Mouse (Mus musculus) bone marrow, adult 2 months (tissue): ENCODE data around the gene Sec14l5. TPM values are rescaled to one million over a fixed set of nuclear protein-coding genes. Genes with fewer than 3 reads are reported as not detected.
"Not testable (repeated sequence)": the region's sequence is repeated elsewhere in the genome, so short reads cannot be mapped to it uniquely, and the experiment has no call there.

Source experiments
- H3K27ac ChIP-seq: fragments of 200-500 bp; 2 replicates; pipeline ENCODE4 v1.5.1; 2012; ENCODE audit warnings: low read depth, mild to moderate bottlenecking, control low read depth, inconsistent platforms, low read length; ENCODE audit not compliant: control insufficient read depth, poor library complexity, insufficient read depth
- H3K4me1 ChIP-seq: fragments of 200-500 bp; 2 replicates; pipeline ENCODE4 v1.6.1; 2011; ENCODE audit warnings: low read length; ENCODE audit not compliant: control insufficient read depth, insufficient read depth
- H3K4me3 ChIP-seq: fragments of 200-500 bp; replicated peaks from 2 replicates; pipeline ENCODE3; 2011; ENCODE audit warnings: mild to moderate bottlenecking, low read depth, low read length, control low read depth; ENCODE audit not compliant: control insufficient read depth
- CTCF ChIP-seq: fragments of 200-500 bp; IDR thresholded peaks from 2 replicates; pipeline ENCODE4 v1.5.1; 2011; ENCODE audit warnings: low read length, control low read depth; ENCODE audit not compliant: control insufficient read depth, insufficient read depth
- POLR2A ChIP-seq: fragments of 200-500 bp; IDR thresholded peaks from 2 replicates; pipeline ENCODE4 v1.6.1; 2011; ENCODE audit warnings: low read depth, mild to moderate bottlenecking, control low read depth, low read length, borderline replicate concordance; ENCODE audit not compliant: control insufficient read depth
- WGBS: fragments of 180-500 bp; shearing (Covaris S2); methylation state at CpG from one replicate; pipeline ENCODE4 v1.1.7; 2018; 5-methylcytosine and 5-hydroxymethylcytosine counted together
- polyA plus RNA-seq: library from polyadenylated mRNA; stranded (reverse); fragments of >200 nt; gene quantifications from 2 replicates; pipeline ENCODE4 v1.2.4, GENCODE M21; 2011; ENCODE audit warnings: low replicate concordance; ENCODE audit not compliant: missing spikeins, insufficient read depth, insufficient read length

Gene Sec14l5
- polyA plus RNA-seq, 1 experiment = 20.8 TPM

DNA sequence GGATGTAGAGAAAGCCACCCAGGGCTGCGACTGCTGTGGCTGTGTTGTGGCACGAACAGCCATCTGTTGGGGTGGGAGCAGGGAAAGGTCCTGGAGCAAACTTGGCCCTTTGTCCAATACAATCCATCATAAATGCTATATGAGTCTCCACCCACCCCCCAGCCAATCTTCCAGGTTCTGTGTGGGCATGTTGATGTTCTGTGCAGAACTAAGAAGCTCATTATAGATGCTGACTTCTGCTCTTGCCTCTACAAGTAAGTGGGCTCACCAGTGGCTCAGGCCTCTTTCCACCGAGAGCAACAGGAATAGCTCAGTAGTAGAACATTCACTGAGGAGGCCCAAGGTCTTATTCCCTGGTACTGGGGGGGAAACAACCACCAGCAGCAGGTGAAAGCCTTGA lies 65.2 kb downstream of the Sec14l5 start:
- TF ChIP-seq CTCF (no peak), POLR2A (no peak)
- no peak overlapping the region for H3K4me3 ChIP-seq
- H3K27ac ChIP-seq = no peak overlapping the region
- H3K4me1 ChIP-seq = peaks cover 3% of the 10 kb centered on the region; the same call in 1 of the 2 replicates
- WGBS = 80% methylated on average over 3 of the region's 3 CpGs

DNA sequence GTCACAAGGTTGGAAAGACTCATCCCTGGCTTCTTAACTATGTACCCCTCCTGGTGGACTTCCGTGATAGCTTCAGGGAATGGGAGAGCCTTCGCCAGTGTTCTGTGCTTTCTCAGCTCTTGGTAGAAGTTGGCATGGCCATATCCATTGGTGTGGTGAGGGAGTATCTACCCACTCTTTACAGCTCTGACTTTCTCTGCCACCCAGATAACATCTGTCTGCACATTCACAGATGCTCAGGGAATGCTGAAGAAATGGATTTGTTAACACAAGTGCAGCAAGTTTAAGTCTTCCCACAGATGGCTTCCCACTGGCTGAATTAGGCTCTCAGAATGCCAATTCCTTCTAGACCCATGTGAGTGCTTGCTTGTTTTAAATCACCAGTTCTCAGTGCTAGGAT lies 67.2 kb downstream of the Sec14l5 start:
- Histone ChIP-seq H3K4me3 (no peak overlapping the region), H3K4me1 (peaks cover 3% of the 10 kb centered on the region; the same call in 1 of the 2 replicates)
- 80% methylated on average over 2 of the region's 2 CpGs for WGBS

DNA sequence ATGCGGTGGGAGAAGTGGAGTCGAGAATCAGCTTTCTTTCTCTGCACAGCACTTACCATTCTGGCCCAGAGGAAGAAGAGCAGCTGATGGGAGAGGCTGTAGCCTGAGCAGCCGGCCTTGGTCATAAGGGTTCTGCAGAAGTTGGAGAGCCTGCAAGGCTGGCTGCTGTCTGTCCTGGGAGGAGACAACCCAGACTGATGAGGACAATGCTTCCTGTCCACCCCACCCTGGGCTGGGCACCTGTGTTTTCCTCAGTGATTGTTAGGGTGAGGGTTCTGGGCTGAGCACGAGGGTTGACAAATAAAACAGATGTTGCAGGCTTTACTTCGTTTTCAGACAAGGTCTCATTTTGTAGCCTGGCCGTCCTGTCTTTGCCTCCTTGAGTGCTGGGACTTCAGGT lies 69.8 kb downstream of the Sec14l5 start:
- WGBS = 65% methylated on average over 6 of the region's 6 CpGs
- Histone ChIP-seq H3K27ac (no peak overlapping the region), H3K4me3 (no peak overlapping the region), H3K4me1 (no peaks in the 10 kb centered on the region)
- TF ChIP-seq POLR2A (no peak), CTCF (no peak)

More for the DNA sequence above, 67.2 kb downstream of the Sec14l5 start:
- no peak overlapping the region for H3K27ac ChIP-seq
- no peak for TF ChIP-seq POLR2A

- Histone ChIP-seq H3K27ac (no peak overlapping the region), H3K4me3 (no peak overlapping the region), H3K4me1 (no peaks in the 10 kb centered on the region)
- TF ChIP-seq POLR2A (no peak), CTCF (no peak)
- WGBS = 69% methylated on average over 5 of the region's 5 CpGs
These were observed 70.6 kb downstream of the Sec14l5 start for GRCm38 (mm10) chr16:5217341-5218133.

DNA sequence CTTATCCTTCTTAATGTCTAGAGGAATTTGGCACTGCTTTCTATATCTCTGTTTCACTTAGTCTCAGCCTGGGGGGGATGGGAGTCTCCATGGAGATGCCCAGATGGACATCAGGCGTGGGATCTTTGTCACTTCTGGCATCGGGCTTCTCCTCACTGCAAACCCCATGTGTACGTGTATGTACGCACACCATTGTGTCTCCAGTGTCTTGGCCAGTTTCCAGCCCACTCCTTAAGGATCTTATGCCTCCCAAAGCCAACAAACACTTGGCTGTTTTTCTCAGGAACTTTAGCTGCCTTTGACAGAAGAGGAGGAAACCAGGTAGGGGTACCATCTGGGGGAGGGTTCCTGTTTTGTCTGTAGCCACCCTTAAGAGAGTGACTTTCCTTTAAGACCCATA lies 74.5 kb downstream of the Sec14l5 start:
- no peak overlapping the region for H3K27ac ChIP-seq
- no peaks in the 10 kb centered on the region for H3K4me1 ChIP-seq
- TF ChIP-seq CTCF (no peak), POLR2A (no peak)
- no peak overlapping the region for H3K4me3 ChIP-seq
- 72% methylated on average over 4 of the region's 4 CpGs for WGBS

DNA sequence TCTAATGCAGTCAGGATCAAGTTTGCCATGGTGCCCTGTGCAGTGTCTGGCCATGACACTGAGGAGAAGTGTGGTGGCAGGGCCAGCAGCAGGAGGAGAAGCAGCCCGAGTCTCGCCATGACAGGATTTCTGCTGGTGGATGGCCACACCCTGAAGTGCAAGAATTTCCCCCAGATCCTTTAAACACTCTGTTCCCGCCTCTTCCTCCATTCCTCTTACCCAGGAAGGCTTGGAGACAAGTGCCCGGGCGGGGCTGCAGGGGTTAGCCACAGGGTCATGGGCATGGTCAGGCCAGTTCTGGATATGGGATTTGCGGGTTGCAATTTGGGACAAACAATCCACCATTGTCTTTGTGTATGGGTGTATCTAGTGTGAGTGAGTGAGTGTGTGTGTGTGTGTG lies 75.2 kb downstream of the Sec14l5 start, which contains the start of gene AU021092:
Gene AU021092, minus strand, starts transcription at position 160 of the 400 bp plus-strand sequence.
- Histone ChIP-seq H3K27ac (no peak within 1 kb of the TSS), H3K4me1 (no peaks in the 10 kb centered on the region), H3K4me3 (no peak within 1 kb of the TSS)
- TF ChIP-seq POLR2A (no peak), CTCF (no peak)
- WGBS = 63% methylated on average over 6 of the region's 6 CpGs

DNA sequence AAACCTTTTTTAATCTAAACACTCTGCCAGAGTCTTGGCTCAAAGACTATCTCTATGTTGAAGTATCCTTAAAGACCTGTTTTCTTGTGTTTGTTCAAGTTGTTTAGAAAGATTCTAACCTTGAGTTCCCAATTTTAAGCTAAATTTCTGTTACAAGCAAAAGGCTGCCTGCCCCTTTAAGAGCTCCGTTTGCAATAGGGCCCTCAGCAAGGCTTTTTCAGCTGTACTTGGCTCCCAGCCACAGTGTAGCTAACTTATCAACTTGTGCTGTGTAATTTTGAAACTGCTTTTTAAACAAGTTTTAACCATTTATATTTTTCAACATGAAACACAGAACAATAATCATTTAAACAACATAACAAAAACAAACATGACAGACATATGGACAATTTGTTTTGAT lies 79.6 kb downstream of the Sec14l5 start:
- not testable (repeated sequence) for H3K4me3 ChIP-seq, H3K27ac ChIP-seq, H3K4me1 ChIP-seq
- WGBS = 2% methylated on average over 1 of the region's 1 CpGs

DNA sequence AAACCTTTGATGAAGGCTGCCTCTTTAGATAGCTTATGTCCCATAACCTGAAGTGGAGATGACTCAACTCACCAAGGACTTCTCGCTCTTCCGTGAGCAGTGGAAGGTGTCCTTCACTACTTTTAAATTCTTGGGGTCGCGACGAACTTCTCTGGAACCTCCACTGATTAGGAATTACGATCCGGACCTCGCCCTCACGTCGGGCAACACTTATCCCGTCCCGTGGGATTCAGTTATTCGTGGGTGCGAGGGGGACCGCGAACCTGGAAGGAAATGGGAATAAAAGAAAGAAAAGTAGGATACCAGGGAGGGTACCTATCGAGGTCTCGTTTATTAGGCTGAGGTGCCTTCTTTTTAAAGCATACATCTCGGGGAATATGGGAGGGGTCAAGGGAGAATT lies 80.6 kb downstream of the Sec14l5 start:
- WGBS = 77% methylated on average over 19 of the region's 19 CpGs
- not testable (repeated sequence) for H3K4me3 ChIP-seq, H3K4me1 ChIP-seq, H3K27ac ChIP-seq

DNA sequence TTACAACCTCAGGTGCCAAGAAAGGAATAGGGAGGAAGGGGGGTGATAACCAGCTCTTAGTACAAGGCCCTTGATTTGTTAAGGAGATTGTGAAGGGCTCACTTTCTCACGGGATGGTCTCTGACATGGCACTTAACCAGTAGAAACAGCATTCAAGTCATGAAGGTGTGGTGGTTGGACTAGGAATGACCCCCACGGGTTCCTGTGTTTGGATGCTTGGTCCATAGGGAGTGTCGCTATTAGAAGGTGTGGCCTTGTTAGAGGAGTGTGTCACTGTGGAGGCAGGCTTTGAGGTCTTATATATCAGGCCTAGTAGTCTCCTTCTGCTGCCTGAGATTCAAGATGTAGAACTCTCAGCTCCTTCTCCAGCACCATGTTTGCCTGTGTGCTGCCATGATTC lies 81.2 kb downstream of the Sec14l5 start:
- H3K4me1 ChIP-seq, H3K4me3 ChIP-seq, H3K27ac ChIP-seq: not testable (repeated sequence)
- WGBS = 69% methylated on average over 3 of the region's 3 CpGs
